20 mouse cellular contexts compared by ENCODE assay signal in genomic region chr1:170777688-170778087, GRCm38 (mm10).
DNase-seq lines count a peak whose midpoint lies in the region; ATAC-seq and TF ChIP-seq lines count a peak whose summit lies in the region.
"Had no signal": no experiment of that assay in that cellular context is flagged by ENCODE, and none has a peak within 500 bp of the region (broad histone marks: within the 10 kb centered on the region; RNA-seq: fewer than 3 reads in every experiment).

No protein-coding gene starts in this region.

- no peak for ATAC-seq in lung, postnatal 0 days
- ATAC-seq: forebrain, embryonic 16.5 days had no signal

- H3K9me3 ChIP-seq in lung, postnatal 0 days (ENCODE audit: low read length), result no peaks in the 10 kb centered on the region
- H3K9me3 ChIP-seq: heart, embryonic 12.5 days; limb, embryonic 12.5 days had no signal

- H3K9ac ChIP-seq in lung, postnatal 0 days (replicated peaks; ENCODE audit: low read depth), result no peak overlapping the region
- H3K9ac ChIP-seq: heart, embryonic 12.5 days; hindbrain, embryonic 14.5 days; limb, embryonic 12.5 days had no signal

- H3K36me3 ChIP-seq in kidney, adult 2 months (ENCODE audit: control insufficient read depth, insufficient read depth, low read length), result peaks cover 5% of the 10 kb centered on the region; the same call in 1 of the 2 replicates
- 0 out of 2 replicates have a peak, but pooled peaks cover 3% of the 10 kb centered on the region for H3K36me3 ChIP-seq in lung, postnatal 0 days (ENCODE audit: insufficient read depth, low read length)
- peaks cover 4% of the 10 kb centered on the region; the same call in 1 of the 2 replicates for H3K36me3 ChIP-seq in splenic B cell, adult 2 months (ENCODE audit: control insufficient read depth, insufficient read depth, low read length, poor library complexity, severe bottlenecking)
- H3K36me3 ChIP-seq: limb, embryonic 12.5 days had no signal

- 95% methylated on average over 4 of the region's 4 CpGs for WGBS in kidney, adult 2 months
- 88% methylated on average over 4 of the region's 4 CpGs for WGBS in lung, postnatal 0 days

- no peak overlapping the region for H3K4me2 ChIP-seq in lung, postnatal 0 days (replicated peaks; ENCODE audit: low read depth, low read length)
- H3K4me2 ChIP-seq: heart, embryonic 12.5 days; hindbrain, embryonic 14.5 days; limb, embryonic 12.5 days had no signal

- no peak for TF ChIP-seq EP300 in lung, postnatal 0 days (IDR thresholded peaks at IDR 0.05)

- no peak overlapping the region for H3K27ac ChIP-seq in kidney, adult 2 months (ENCODE audit: insufficient read depth, low read depth, low read length)
- H3K27ac ChIP-seq in lung, postnatal 0 days (ENCODE audit: low read length), result no peak overlapping the region
- H3K27ac ChIP-seq: hindbrain, embryonic 14.5 days; limb, embryonic 12.5 days had no signal

- H3K27me3 ChIP-seq in kidney, adult 2 months (replicated peaks; ENCODE audit: control insufficient read depth, insufficient read depth, low read length), result no peaks in the 10 kb centered on the region
- no peaks in the 10 kb centered on the region for H3K27me3 ChIP-seq in lung, postnatal 0 days (replicated peaks; ENCODE audit: insufficient read depth, low read length)
- H3K27me3 ChIP-seq in splenic B cell, adult 2 months (ENCODE audit: control insufficient read depth, insufficient read depth, low read length, poor library complexity, severe bottlenecking), result no peaks in the 10 kb centered on the region
- H3K27me3 ChIP-seq: heart, embryonic 12.5 days; limb, embryonic 12.5 days had no signal

- TF ChIP-seq POLR2A in kidney, adult 2 months (IDR thresholded peaks at IDR 0.05; ENCODE audit: low read depth, low read length), result no peak

- peaks cover 7% of the 10 kb centered on the region; the same call in 1 of the 2 replicates for H3K4me1 ChIP-seq in kidney, adult 2 months (ENCODE audit: control insufficient read depth, insufficient read depth, low read length)
- H3K4me1 ChIP-seq in lung, postnatal 0 days (ENCODE audit: insufficient read depth, low read depth, low read length), result no peaks in the 10 kb centered on the region
- H3K4me1 ChIP-seq: heart, embryonic 12.5 days; limb, embryonic 12.5 days had no signal

- TF ChIP-seq CTCF in kidney, adult 2 months (conservative IDR thresholded peaks at IDR 0.05; ENCODE audit: insufficient read depth, insufficient read length, low read depth, low read length), result peak; percentile 45
- TF ChIP-seq CTCF in lung, postnatal 0 days (IDR thresholded peaks at IDR 0.05), result peak; percentile 48

- no peak overlapping the region for H3K4me3 ChIP-seq in kidney, adult 2 months (ENCODE audit: insufficient read depth, low read depth, low read length)
- H3K4me3 ChIP-seq in lung, postnatal 0 days (ENCODE audit: low read depth, low read length), result no peak overlapping the region
- H3K4me3 ChIP-seq: heart, embryonic 12.5 days; limb, embryonic 12.5 days had no signal

- no peak for DNase-seq in kidney, adult 2 months
- no peak for DNase-seq in kidney, adult 11 months
- DNase-seq in lung, postnatal 0 days (ENCODE audit: low spot score), result no peak
- no peak for DNase-seq in lung, postnatal 10 days
- peak; percentile 20 for DNase-seq in ZHBTc4 (ENCODE audit: low read depth, low spot score)
- peak; percentile 41 for DNase-seq in splenic B cell, adult 2 months (ENCODE audit: low read depth, low spot score)
- no peak for DNase-seq in embryo, embryonic 9.5 days (ENCODE audit: extremely low spot score)
- no peak for DNase-seq in urinary bladder, adult 18-20 months (ENCODE audit: low spot score in 2 of 2)
- DNase-seq: cerebellum, adult 8-10 months; heart, postnatal 14 days; kidney, adult 18-20 months; kidney, postnatal 25 days; layer of hippocampus, adult 9-11 months; lung, adult 18-20 months; lung, postnatal 36 days; right cerebral cortex, postnatal 4 days had no signal

Comparison
In these comparisons a context has a peak if more than half of its experiments do, and no peak if none do; other contexts are left out.
1. DNase-seq: peak in ZHBTc4 (single experiment) and splenic B cell, adult 2 months (single experiment); none in kidney, adult 2 months (single experiment), kidney, adult 11 months (single experiment), lung, postnatal 0 days (single experiment), lung, postnatal 10 days (single experiment), embryo, embryonic 9.5 days (single experiment) and urinary bladder, adult 18-20 months (0 of 2).